Mouse (Mus musculus): ENCODE measurements around the gene Tnfrsf1b.

The Tnfrsf1b gene

DNA sequence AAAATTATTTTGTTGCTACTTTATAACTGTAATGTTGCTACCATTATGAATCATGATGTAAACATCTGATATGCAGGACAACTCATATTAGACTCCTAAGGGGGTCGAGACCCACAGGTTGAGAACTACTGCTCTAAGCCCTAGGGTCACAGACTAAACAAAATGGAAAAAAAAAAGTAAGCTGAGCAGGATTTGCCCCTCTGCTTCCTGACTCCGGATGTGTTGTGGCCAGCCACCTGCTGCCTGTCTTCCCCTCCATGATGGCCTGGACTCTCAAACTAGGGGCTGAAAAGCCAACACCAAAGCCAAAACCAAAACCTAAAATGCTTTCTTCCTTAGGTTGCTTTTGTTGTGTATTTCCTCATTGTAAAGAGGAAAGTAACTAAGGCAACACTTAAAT, 35.6 kb downstream of the Tnfrsf1b start:
- Histone ChIP-seq H3K4me1 (replicated peaks; ENCODE audit: low read depth, low read length) (peaks cover 88% of the 10 kb centered on the region), H3K9me3 (ENCODE audit: low read length) (peaks cover 10% of the 10 kb centered on the region; the same call in 1 of the 2 replicates), H3K27me3 (ENCODE audit: insufficient read depth, low read length) (no peaks in the 10 kb centered on the region), H3K4me3 (replicated peaks; ENCODE audit: low read length) (no peak overlapping the region), H3K36me3 (ENCODE audit: insufficient read depth, low read length) (peaks cover 11% of the 10 kb centered on the region)
- TF ChIP-seq POU5F1 (IDR thresholded peaks at IDR 0.05; ENCODE audit: borderline replicate concordance, low read length), result no peak
- no peak for TF ChIP-seq NANOG (IDR thresholded peaks at IDR 0.05; ENCODE audit: borderline replicate concordance, low read length)
- no peak for TF ChIP-seq CTCF (conservative IDR thresholded peaks at IDR 0.05; ENCODE audit: low read length)

GRCm38 (mm10) chr4:145210564-145210963, 36.1 kb downstream of the Tnfrsf1b start:
- Histone ChIP-seq H3K9me3 (ENCODE audit: low read length) (peaks cover 6% of the 10 kb centered on the region; the same call in 1 of the 2 replicates), H3K4me3 (replicated peaks; ENCODE audit: low read length) (no peak overlapping the region), H3K4me1 (replicated peaks; ENCODE audit: low read depth, low read length) (peaks cover 88% of the 10 kb centered on the region), H3K27me3 (ENCODE audit: insufficient read depth, low read length) (no peaks in the 10 kb centered on the region), H3K36me3 (ENCODE audit: insufficient read depth, low read length) (peaks cover 6% of the 10 kb centered on the region)
- no peak for TF ChIP-seq NANOG (IDR thresholded peaks at IDR 0.05; ENCODE audit: borderline replicate concordance, low read length)

DNA sequence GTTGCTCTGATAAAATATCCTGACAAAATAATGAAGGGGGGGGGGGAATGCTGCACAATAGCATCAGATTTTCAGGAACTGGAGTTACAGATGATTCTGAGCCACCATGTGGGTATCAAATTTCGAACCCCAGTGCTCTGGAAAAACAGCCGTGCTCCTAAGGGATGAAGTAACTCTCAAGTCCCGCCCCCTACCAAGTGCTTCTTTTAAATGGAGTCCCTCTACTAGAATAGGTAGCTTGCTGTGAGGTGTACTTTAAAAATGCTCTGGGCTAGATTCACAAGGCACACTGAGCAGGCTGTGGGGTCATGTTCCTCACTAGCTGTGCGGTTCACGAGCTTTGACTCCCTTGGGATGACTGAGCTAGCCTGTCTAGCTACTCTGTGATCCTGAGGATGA, 37.0 kb downstream of the Tnfrsf1b start:
- TF ChIP-seq NANOG (IDR thresholded peaks at IDR 0.05; ENCODE audit: borderline replicate concordance, low read length) (no peak), CTCF (conservative IDR thresholded peaks at IDR 0.05; ENCODE audit: low read length) (no peak), POU5F1 (IDR thresholded peaks at IDR 0.05; ENCODE audit: borderline replicate concordance, low read length) (no peak)
- H3K36me3 ChIP-seq (ENCODE audit: insufficient read depth, low read length), result no peaks in the 10 kb centered on the region

GRCm38 (mm10) chr4:145209076-145209689, 37.5 kb downstream of the Tnfrsf1b start:
- no peaks in the 10 kb centered on the region for H3K9me3 ChIP-seq (ENCODE audit: low read length)
- H3K36me3 ChIP-seq (ENCODE audit: insufficient read depth, low read length), result no peaks in the 10 kb centered on the region
- TF ChIP-seq NANOG (IDR thresholded peaks at IDR 0.05; ENCODE audit: borderline replicate concordance, low read length) (no peak), CTCF (conservative IDR thresholded peaks at IDR 0.05; ENCODE audit: low read length) (no peak), POU5F1 (IDR thresholded peaks at IDR 0.05; ENCODE audit: borderline replicate concordance, low read length) (no peak)
- H3K4me1 ChIP-seq (replicated peaks; ENCODE audit: low read depth, low read length), result peaks cover 85% of the 10 kb centered on the region
- no peaks in the 10 kb centered on the region for H3K27me3 ChIP-seq (ENCODE audit: insufficient read depth, low read length)
- H3K4me3 ChIP-seq (replicated peaks; ENCODE audit: low read length), result peak overlapping the region; percentile 27

More for the DNA sequence above, 37.0 kb downstream of the Tnfrsf1b start:
- Histone ChIP-seq H3K9me3 (ENCODE audit: low read length) (no peaks in the 10 kb centered on the region), H3K4me3 (replicated peaks; ENCODE audit: low read length) (peak overlapping the region; percentile 27), H3K4me1 (replicated peaks; ENCODE audit: low read depth, low read length) (peaks cover 86% of the 10 kb centered on the region), H3K27me3 (ENCODE audit: insufficient read depth, low read length) (no peaks in the 10 kb centered on the region)

DNA sequence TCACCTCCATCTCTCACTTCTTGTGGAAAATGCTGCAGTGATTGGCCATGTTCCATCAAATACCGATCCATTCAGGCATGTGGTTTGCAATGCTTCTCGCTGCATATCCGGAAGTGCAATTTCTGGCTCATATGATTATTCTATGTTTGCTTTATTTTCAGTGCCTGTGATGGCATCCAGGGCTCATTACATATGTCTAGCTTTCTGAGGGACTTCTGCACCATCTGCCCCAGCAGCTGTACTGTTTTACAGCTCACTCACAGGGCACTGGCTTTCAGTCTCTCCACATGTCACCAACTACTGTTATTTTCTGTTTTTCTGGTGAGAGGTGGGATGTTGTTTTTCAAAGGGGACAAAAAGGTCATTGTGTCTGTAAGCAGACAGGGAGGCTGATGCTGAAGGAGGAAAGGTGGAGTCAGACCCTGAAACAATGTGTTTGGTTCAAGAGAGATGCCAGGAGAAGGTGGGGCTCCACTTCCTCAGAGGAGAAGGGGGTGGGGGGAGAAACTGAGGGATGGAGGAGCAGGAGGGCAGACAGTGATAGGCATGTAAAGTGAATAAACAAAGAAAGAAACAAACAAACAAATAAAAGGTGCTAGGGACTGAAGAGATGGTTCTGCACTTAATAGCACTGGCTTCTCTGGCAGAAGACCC, 38.8 kb downstream of the Tnfrsf1b start:
- TF ChIP-seq CTCF (conservative IDR thresholded peaks at IDR 0.05; ENCODE audit: low read length) (no peak), NANOG (IDR thresholded peaks at IDR 0.05; ENCODE audit: borderline replicate concordance, low read length) (no peak), POU5F1 (IDR thresholded peaks at IDR 0.05; ENCODE audit: borderline replicate concordance, low read length) (no peak)
- Histone ChIP-seq H3K9me3 (ENCODE audit: low read length) (no peaks in the 10 kb centered on the region), H3K27me3 (ENCODE audit: insufficient read depth, low read length) (no peaks in the 10 kb centered on the region), H3K36me3 (ENCODE audit: insufficient read depth, low read length) (no peaks in the 10 kb centered on the region), H3K4me3 (replicated peaks; ENCODE audit: low read length) (0 out of 2 replicates have a peak overlapping the region, but pooled peaks have one; percentile 23), H3K4me1 (replicated peaks; ENCODE audit: low read depth, low read length) (peaks cover 72% of the 10 kb centered on the region)

DNA sequence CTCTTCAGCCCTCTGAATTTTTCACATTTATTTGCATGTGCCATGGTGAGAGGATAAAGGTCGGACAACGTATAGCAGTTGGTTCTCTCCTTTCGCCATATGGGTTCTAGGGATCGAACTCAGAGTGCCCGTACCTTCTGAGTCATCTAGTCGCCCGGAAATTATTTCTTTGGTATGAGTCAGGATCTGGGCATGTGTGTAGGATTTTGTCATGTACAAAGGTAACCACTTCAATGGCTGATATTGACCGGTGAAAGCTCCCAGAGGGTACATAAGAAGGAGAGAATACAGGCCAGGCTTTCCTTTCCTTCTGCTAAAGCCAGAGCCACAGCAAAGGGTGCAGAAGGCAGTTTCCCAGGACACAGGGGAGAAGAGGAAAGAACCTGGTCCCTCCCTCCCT, 41.9 kb downstream of the Tnfrsf1b start:
- H3K9me3 ChIP-seq (ENCODE audit: low read length), result no peaks in the 10 kb centered on the region
- H3K27me3 ChIP-seq (ENCODE audit: insufficient read depth, low read length), result no peaks in the 10 kb centered on the region
- TF ChIP-seq POU5F1 (IDR thresholded peaks at IDR 0.05; ENCODE audit: borderline replicate concordance, low read length), result no peak
- no peak for TF ChIP-seq NANOG (IDR thresholded peaks at IDR 0.05; ENCODE audit: borderline replicate concordance, low read length)
- no peak for TF ChIP-seq CTCF (conservative IDR thresholded peaks at IDR 0.05; ENCODE audit: low read length)
- peaks cover 75% of the 10 kb centered on the region for H3K4me1 ChIP-seq (replicated peaks; ENCODE audit: low read depth, low read length)
- H3K4me3 ChIP-seq (replicated peaks; ENCODE audit: low read length), result no peak overlapping the region
- no peaks in the 10 kb centered on the region for H3K36me3 ChIP-seq (ENCODE audit: insufficient read depth, low read length)

GRCm38 (mm10) chr4:145203305-145203704, 43.4 kb downstream of the Tnfrsf1b start:
- no peak for TF ChIP-seq CTCF (conservative IDR thresholded peaks at IDR 0.05; ENCODE audit: low read length)
- no peak for TF ChIP-seq NANOG (IDR thresholded peaks at IDR 0.05; ENCODE audit: borderline replicate concordance, low read length)
- TF ChIP-seq POU5F1 (IDR thresholded peaks at IDR 0.05; ENCODE audit: borderline replicate concordance, low read length), result no peak
- no peaks in the 10 kb centered on the region for H3K27me3 ChIP-seq (ENCODE audit: insufficient read depth, low read length)
- peaks cover 72% of the 10 kb centered on the region for H3K4me1 ChIP-seq (replicated peaks; ENCODE audit: low read depth, low read length)
- no peak overlapping the region for H3K4me3 ChIP-seq (replicated peaks; ENCODE audit: low read length)
- H3K36me3 ChIP-seq (ENCODE audit: insufficient read depth, low read length), result no peaks in the 10 kb centered on the region
- no peaks in the 10 kb centered on the region for H3K9me3 ChIP-seq (ENCODE audit: low read length)

DNA sequence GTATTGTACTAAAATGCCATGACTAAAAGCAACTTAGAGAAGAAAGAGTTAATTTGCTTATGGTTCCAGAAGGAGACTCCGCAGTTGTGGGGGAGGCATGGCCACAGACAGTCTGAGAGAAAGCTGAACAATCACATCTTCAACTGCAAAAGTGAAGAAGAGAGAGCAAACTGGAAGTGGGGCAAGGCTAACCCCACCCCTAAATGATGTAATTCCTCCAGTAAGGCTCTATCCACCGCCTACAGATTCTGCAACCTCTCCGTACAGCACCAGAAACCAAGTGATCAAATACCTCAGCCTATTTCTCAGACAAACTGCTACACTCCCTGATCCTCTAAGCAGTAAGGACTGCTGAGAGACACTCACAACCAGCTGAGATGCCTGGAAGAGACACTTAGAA, 45.2 kb downstream of the Tnfrsf1b start:
- TF ChIP-seq POU5F1 (IDR thresholded peaks at IDR 0.05; ENCODE audit: borderline replicate concordance, low read length) (no peak), CTCF (conservative IDR thresholded peaks at IDR 0.05; ENCODE audit: low read length) (no peak), NANOG (IDR thresholded peaks at IDR 0.05; ENCODE audit: borderline replicate concordance, low read length) (no peak)
- no peaks in the 10 kb centered on the region for H3K36me3 ChIP-seq (ENCODE audit: insufficient read depth, low read length)
- no peak overlapping the region for H3K4me3 ChIP-seq (replicated peaks; ENCODE audit: low read length)
- H3K9me3 ChIP-seq (ENCODE audit: low read length), result no peaks in the 10 kb centered on the region
- H3K4me1 ChIP-seq (replicated peaks; ENCODE audit: low read depth, low read length), result peaks cover 66% of the 10 kb centered on the region
- no peaks in the 10 kb centered on the region for H3K27me3 ChIP-seq (ENCODE audit: insufficient read depth, low read length)
